Mouse (Mus musculus) megakaryocyte, embryonic 14.5 days (primary cell): ENCODE measurements around the gene Vwa3b.

Source experiments
- FLI1 ChIP-seq: IDR thresholded peaks from 2 replicates; pipeline ENCODE4 v1.6.1; 2012; ENCODE audit warnings: low read length, inconsistent platforms, mixed read lengths
- GATA1 ChIP-seq: IDR thresholded peaks from 3 replicates; pipeline ENCODE4 v1.6.1; 2012; ENCODE audit warnings: mixed read lengths, low read length, inconsistent platforms, borderline replicate concordance

GRCm38 (mm10) chr1:37026866-37027265 lies 470 bp downstream of the Vwa3b start:
- TF ChIP-seq GATA1 (no peak), FLI1 (no peak)
